Mouse (Mus musculus) C2C12 (cell line): ENCODE measurements around the gene Aff3.

ENCODE experiments used
- CTCF ChIP-seq: IDR thresholded peaks from one replicate; pipeline ENCODE4 v1.5.1; 2011; ENCODE audit not compliant: control insufficient read depth, insufficient read depth, insufficient read length
- FOSL1 ChIP-seq: IDR thresholded peaks from one replicate; pipeline ENCODE4 v1.8.0; 2011; ENCODE audit warnings: mild to moderate bottlenecking, low read length; ENCODE audit not compliant: poor library complexity, insufficient read depth, severe bottlenecking
- MYOD1 ChIP-seq: IDR thresholded peaks from one replicate; pipeline ENCODE4 v1.6.1; 2011; ENCODE audit warnings: low read depth; ENCODE audit not compliant: control insufficient read depth, insufficient read length
- MYOG ChIP-seq: IDR thresholded peaks from one replicate; pipeline ENCODE4 v1.6.1; 2011; ENCODE audit not compliant: control insufficient read depth, insufficient read length; ENCODE audit errors: extremely low read depth
- USF1 ChIP-seq: IDR thresholded peaks from one replicate; pipeline ENCODE4 v1.6.1; 2011; ENCODE audit warnings: low read depth, mild to moderate bottlenecking, control low read depth, moderate library complexity

GRCm38 (mm10) chr1:38320971-38321305 lies 343.8 kb downstream of the Aff3 start:
- TF ChIP-seq CTCF (no peak), USF1 (no peak), MYOG (no peak), FOSL1 (no peak), MYOD1 (no peak)
